Mouse (Mus musculus): Measurements from ENCODE around the gene Noa1.

- TF ChIP-seq POLR2A (IDR thresholded peaks at IDR 0.05; ENCODE audit: insufficient read length, low read depth) (no peak), USF1 (IDR thresholded peaks at IDR 0.05; ENCODE audit: low read depth) (no peak), POLR2AphosphoS2 (IDR thresholded peaks at IDR 0.05; ENCODE audit: insufficient read length, low read depth) (no peak)
These were observed 41.8 kb upstream of the Noa1 start for GRCm38 (mm10) chr5:77351691-77352090.

All from myocyte (in vitro differentiated cells).